Mouse (Mus musculus) bone marrow, adult 2 months (tissue): ENCODE data around the gene Akap17b. TPM values are rescaled to one million over a fixed set of nuclear protein-coding genes. Genes with fewer than 3 reads are reported as not detected.
"Not testable (repeated sequence)": the region's sequence is repeated elsewhere in the genome, so short reads cannot be mapped to it uniquely, and the experiment has no call there.

Experiments used
- H3K27ac ChIP-seq: fragments of 200-500 bp; 2 replicates; pipeline ENCODE4 v1.5.1; 2012; ENCODE audit warnings: low read depth, mild to moderate bottlenecking, control low read depth, inconsistent platforms, low read length; ENCODE audit not compliant: control insufficient read depth, poor library complexity, insufficient read depth
- H3K4me1 ChIP-seq: fragments of 200-500 bp; 2 replicates; pipeline ENCODE4 v1.6.1; 2011; ENCODE audit warnings: low read length; ENCODE audit not compliant: control insufficient read depth, insufficient read depth
- H3K4me3 ChIP-seq: fragments of 200-500 bp; replicated peaks from 2 replicates; pipeline ENCODE3; 2011; ENCODE audit warnings: mild to moderate bottlenecking, low read depth, low read length, control low read depth; ENCODE audit not compliant: control insufficient read depth
- CTCF ChIP-seq: fragments of 200-500 bp; IDR thresholded peaks from 2 replicates; pipeline ENCODE4 v1.5.1; 2011; ENCODE audit warnings: low read length, control low read depth; ENCODE audit not compliant: control insufficient read depth, insufficient read depth
- POLR2A ChIP-seq: fragments of 200-500 bp; IDR thresholded peaks from 2 replicates; pipeline ENCODE4 v1.6.1; 2011; ENCODE audit warnings: low read depth, mild to moderate bottlenecking, control low read depth, low read length, borderline replicate concordance; ENCODE audit not compliant: control insufficient read depth
- WGBS: fragments of 180-500 bp; shearing (Covaris S2); methylation state at CpG from one replicate; pipeline ENCODE4 v1.1.7; 2018; 5-methylcytosine and 5-hydroxymethylcytosine counted together
- polyA plus RNA-seq: library from polyadenylated mRNA; stranded (reverse); fragments of >200 nt; gene quantifications from 2 replicates; pipeline ENCODE4 v1.2.4, GENCODE M21; 2011; ENCODE audit warnings: low replicate concordance; ENCODE audit not compliant: missing spikeins, insufficient read depth, insufficient read length

The Akap17b gene
- polyA plus RNA-seq, 1 experiment, result 1.5 TPM

DNA sequence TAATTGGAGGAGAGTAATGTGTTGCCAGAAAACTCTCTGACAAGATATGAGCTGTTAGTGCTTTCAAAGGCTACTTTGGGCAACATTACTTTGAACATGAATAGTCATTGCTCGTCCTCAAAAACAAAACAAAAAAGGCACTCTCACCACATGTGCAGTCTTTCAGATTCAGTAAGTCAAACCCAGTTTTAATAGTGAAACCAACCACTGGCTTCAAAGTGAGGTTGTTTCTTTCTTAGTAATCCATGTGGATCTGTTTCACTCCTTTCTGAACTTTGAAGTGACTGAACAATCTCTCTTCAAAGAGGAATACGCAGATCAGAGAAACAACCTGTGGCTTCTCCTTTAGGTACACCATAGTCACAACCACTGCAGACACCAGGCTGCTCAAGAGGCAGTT is 36.1 kb downstream of the Akap17b start:
- 83% methylated on average over 2 of the region's 2 CpGs for WGBS
- no peaks in the 10 kb centered on the region for H3K4me1 ChIP-seq
- H3K4me3 ChIP-seq, result no peak overlapping the region
- no peak overlapping the region for H3K27ac ChIP-seq
- TF ChIP-seq CTCF, result no peak
- no peak for TF ChIP-seq POLR2A

DNA sequence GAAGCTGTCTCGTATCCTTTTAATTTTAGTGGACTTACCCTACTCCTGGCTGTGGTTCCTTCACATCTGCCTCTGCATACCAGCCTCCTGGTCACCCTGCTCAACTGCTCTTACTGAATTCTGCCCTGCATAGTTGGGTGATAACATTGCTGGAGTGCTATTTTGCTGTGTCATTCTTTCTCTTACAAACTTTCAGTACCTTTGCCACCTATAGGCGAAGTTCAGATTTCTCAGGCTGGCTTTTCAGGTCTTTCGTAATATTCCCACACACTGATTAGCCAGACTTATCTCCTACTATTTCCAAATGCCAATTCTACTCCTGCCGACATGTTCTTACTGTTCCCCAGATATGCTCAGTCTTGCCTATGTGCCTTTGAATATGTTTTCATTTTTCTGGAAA is 41.2 kb downstream of the Akap17b start:
- Histone ChIP-seq H3K4me3 (no peak overlapping the region), H3K27ac (no peak overlapping the region), H3K4me1 (peaks cover 1% of the 10 kb centered on the region)
- no peak for TF ChIP-seq POLR2A
- TF ChIP-seq CTCF, result no peak
- 55% methylated on average over 4 of the region's 4 CpGs for WGBS

DNA sequence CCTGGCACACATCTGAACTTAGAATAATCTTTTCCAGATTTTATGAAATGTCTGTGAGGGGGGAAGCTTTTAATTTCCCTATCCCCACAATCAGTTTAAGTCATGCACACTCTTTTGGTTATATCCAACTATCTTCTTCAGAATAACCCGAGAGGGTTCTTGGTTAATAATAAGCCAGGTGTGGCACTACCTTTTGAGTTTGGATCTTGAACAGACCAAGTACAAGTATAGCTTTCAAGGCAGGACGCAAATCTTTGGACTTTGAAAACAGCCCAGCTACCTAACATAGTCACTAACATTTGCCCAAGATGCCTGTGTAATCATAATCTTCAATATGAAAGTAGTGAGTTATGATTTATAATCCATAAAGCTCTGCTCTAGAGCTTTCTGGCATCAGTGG is 42.3 kb downstream of the Akap17b start:
- no peak for TF ChIP-seq POLR2A
- no peak for TF ChIP-seq CTCF
- no peak overlapping the region for H3K4me3 ChIP-seq
- peaks cover 3% of the 10 kb centered on the region for H3K4me1 ChIP-seq
- WGBS, result 88% methylated on average over 2 of the region's 2 CpGs
- H3K27ac ChIP-seq, result no peak overlapping the region

DNA sequence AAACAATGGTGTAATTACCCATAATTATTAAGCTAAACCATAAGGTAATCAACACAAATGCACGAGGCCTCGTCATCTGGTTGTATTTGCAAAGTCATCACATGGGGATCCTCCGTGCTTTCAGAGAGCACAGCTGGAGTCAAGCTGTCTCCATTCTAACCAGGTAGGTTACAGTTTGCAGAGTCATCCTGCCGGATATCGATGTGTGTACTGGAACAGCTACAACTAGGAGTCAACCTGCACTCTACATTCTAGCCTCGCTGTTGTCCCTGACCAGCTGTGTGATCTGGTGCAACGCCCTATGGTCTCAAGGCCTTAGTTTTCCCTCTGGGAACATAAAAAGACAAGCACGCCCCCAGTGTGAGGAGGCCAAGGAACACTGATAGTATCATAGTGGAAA is 45.1 kb downstream of the Akap17b start:
- peaks cover 3% of the 10 kb centered on the region for H3K4me1 ChIP-seq
- WGBS, result 67% methylated on average over 8 of the region's 8 CpGs
- H3K27ac ChIP-seq, result no peak overlapping the region
- no peak overlapping the region for H3K4me3 ChIP-seq
- no peak for TF ChIP-seq CTCF
- no peak for TF ChIP-seq POLR2A

DNA sequence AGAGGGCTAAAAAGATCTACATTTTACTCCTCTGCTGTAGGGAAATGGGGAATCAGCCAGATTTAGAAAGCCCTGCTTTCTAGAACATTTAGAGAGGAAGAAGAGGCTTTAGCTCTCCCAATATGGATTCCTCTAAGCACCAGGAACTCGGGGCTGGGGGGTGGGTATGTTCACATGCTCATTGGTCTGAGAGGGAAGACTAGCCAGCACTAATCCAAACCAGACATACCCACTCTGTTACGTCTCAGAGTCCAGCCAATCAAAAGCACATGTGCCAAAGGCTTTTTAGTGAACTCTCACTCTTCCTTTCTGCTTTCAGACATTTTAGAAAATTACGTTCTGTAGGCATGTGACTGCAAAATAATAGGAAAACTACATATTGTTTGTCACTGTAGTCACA is 45.5 kb downstream of the Akap17b start:
- TF ChIP-seq CTCF (no peak), POLR2A (no peak)
- no peak overlapping the region for H3K27ac ChIP-seq

DNA sequence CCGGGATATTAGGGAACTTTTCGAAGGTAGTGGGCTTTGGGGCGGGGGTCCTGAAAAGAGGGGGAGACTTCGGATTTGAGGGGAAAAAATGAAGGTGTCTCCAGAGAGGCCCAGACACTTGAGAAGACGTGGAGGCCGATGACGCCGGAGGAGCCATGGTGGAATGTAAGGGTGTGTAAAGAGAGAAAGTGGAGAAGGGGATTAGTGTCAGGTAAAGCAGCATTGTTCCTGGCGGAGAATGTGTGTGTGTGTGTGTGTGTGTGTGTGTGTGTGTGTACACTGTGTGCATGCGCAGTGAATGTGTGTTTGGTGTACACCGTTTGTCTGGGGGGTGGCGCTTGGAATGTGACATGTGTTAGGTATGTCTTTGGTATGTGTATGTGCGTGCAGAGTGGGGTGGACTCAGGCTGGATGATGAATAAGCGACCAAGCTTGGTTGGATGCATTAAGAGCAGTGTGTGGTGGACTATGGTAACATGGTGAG is 46.3 kb downstream of the Akap17b start:
- Histone ChIP-seq H3K4me1 (peaks cover 3% of the 10 kb centered on the region), H3K27ac (no peak overlapping the region), H3K4me3 (peak overlapping the region; percentile 99)
- TF ChIP-seq POLR2A (no peak), CTCF (no peak)
- 15% methylated on average over 14 of the region's 14 CpGs for WGBS

More for the DNA sequence above, 45.5 kb downstream of the Akap17b start:
- peaks cover 3% of the 10 kb centered on the region for H3K4me1 ChIP-seq
- WGBS, result 46% methylated on average over 3 of the region's 3 CpGs
- H3K4me3 ChIP-seq, result no peak overlapping the region

DNA sequence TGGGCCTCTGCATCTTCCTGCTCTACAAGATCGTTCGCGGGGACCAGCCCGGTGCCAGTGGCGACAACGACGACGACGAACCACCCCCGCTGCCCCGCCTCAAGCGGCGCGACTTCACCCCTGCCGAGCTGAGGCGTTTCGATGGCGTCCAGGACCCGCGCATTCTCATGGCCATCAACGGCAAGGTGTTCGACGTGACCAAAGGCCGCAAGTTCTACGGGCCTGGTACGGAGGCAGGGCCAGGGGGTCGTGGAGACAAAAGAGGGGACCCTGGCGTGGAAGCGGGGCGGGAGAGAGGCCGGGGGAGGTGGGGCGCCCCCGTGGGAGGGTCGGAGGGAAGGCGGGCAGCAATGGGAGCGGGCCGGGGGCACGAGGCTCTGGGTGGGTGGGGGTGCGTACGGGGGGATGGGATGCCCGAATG is 46.8 kb downstream of the Akap17b start:
- 15% methylated on average over 35 of the region's 41 CpGs for WGBS
- Histone ChIP-seq H3K27ac (peak overlapping the region; percentile 87), H3K4me1 (peaks cover 3% of the 10 kb centered on the region), H3K4me3 (peak overlapping the region; percentile 99)
- TF ChIP-seq CTCF, result no peak
- no peak for TF ChIP-seq POLR2A

DNA sequence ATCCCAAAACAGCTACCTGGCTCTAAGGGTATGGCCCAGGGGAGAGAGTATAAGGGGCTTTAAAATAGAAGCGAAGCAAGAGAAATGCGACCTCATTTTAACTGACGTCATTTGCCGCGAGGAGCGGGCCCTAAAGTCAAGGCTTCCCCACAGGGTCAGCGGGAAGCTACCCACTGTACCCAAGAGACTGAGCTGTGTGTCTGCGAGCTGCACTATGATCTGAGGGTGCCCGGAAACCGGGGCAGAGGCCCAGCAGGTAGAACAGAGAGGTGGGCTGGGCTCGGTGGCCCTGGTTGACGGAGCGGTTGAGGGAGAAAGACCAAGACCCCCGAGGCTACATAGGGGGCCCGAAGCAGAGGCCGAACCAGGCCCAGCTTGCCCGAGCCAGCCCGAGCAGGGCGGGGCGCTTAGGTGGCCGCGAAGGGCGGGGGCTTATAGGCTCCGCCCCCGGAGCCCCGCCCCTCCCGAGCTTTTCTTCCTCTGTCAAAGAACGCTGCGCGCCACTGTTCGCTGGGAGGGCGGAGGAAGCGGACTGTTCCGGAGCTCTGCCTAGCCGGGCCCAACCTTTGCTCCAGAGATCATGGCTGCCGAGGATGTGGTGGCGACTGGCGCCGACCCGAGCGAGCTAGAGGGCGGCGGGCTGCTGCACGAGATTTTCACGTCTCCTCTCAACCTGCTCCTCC is 47.3 kb downstream of the Akap17b start, which contains the start of gene Pgrmc1:
TSS of gene Pgrmc1 (plus strand) at position 500 of the 683 bp plus-strand sequence.
- TF ChIP-seq POLR2A (peak; percentile 95; the same call in 1 of the 2 replicates), CTCF (no peak)
- Histone ChIP-seq H3K4me3 (peak within 1 kb of the TSS; percentile 99), H3K27ac (peak within 1 kb of the TSS; percentile 87), H3K4me1 (peaks cover 3% of the 10 kb centered on the region)
- 14% methylated on average over 45 of the region's 45 CpGs for WGBS

DNA sequence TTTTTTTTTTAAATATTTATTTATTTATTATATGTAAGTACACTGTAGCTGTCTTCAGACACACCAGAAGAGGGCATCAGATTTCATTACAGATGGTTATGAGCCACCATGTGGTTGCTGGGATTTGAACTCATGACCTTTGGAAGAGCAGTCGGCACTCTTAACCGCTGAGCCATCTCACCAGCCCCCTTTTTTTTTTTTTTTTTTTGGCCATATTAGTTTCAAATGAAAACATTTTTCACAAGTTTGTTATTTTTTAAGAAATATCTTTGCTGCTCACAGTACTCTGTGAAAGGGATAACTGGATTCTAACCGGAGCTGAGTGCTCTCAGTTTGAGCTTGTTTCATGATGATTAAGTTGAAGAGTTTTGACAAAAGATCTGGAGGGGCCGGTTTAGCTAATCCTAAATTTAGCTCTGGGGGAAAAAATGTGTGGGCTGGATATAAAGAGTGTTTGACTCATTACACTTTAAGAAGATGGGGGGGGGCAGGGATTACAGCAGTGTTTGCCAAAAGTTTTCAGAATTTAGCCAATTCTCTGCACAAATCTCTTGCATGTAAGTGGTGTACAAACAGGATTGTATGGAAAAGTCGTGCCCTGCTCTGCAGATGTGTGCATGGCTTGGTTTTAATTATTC is 48.6 kb downstream of the Akap17b start:
- 80% methylated on average over 3 of the region's 5 CpGs for WGBS
- not testable (repeated sequence) for H3K4me1 ChIP-seq, H3K27ac ChIP-seq, H3K4me3 ChIP-seq
